Mouse (Mus musculus) brain, embryonic 14.5 days (tissue): ENCODE measurements at regions not wholly inside any gene's neighbourhood (a gene's known extent, or its start where the extent isn't known, plus 50 kb on each side); places are given as distances from the start of the nearest gene placed in this dataset.

Source experiments
- DNase-seq: peaks from one replicate; pipeline ENCODE4 v3.0.0-alpha.2; 2011; ENCODE audit warnings: low read depth
- CTCF ChIP-seq: fragments of 200-500 bp; IDR thresholded peaks from 2 replicates; pipeline ENCODE4 v1.5.1; 2012; ENCODE audit warnings: inconsistent platforms, mild to moderate bottlenecking, moderate library complexity, borderline replicate concordance; ENCODE audit not compliant: insufficient read depth, insufficient read length; ENCODE audit errors: extremely low read depth
- POLR2A ChIP-seq: fragments of 200-500 bp; IDR thresholded peaks from 2 replicates; pipeline ENCODE4 v1.6.1; 2012; ENCODE audit warnings: mild to moderate bottlenecking, inconsistent platforms, borderline replicate concordance; ENCODE audit not compliant: poor library complexity, insufficient read depth, insufficient read length, severe bottlenecking; ENCODE audit errors: extremely low read depth

- TF ChIP-seq POLR2A, result no peak
- no peak for TF ChIP-seq CTCF
- DNase-seq, result no peak
These were observed 333.0 kb downstream of the Mtx2 start for GRCm38 (mm10) chr2:75158581-75158980.

- TF ChIP-seq CTCF (no peak), POLR2A (no peak)
These were observed 335.5 kb downstream of the Mtx2 start for GRCm38 (mm10) chr2:75161075-75161474.

GRCm38 (mm10) chr2:75164987-75165386, 339.4 kb downstream of the Mtx2 start:
- DNase-seq, result no peak
- TF ChIP-seq POLR2A, result no peak
- no peak for TF ChIP-seq CTCF

More at GRCm38 (mm10) chr2:75161075-75161474, 335.5 kb downstream of the Mtx2 start:
- DNase-seq, result no peak

- TF ChIP-seq CTCF (no peak), POLR2A (no peak)
- DNase-seq, result no peak
These were observed 350.7 kb downstream of the Mtx2 start for GRCm38 (mm10) chr2:75176267-75176666.

- TF ChIP-seq POLR2A, result no peak
- no peak for TF ChIP-seq CTCF
- DNase-seq, result peak; percentile 37
These were observed 357.7 kb downstream of the Mtx2 start for GRCm38 (mm10) chr2:75183293-75183692.

- DNase-seq, result peak; percentile 34
- TF ChIP-seq POLR2A, result no peak
These were observed 377.1 kb downstream of the Mtx2 start for GRCm38 (mm10) chr2:75202587-75203220.

GRCm38 (mm10) chr2:75208821-75209758, 383.5 kb downstream of the Mtx2 start:
- TF ChIP-seq POLR2A (no peak), CTCF (no peak)
- peak; percentile 67 for DNase-seq

GRCm38 (mm10) chr2:75209790-75210583, 384.4 kb downstream of the Mtx2 start:
- no peak for TF ChIP-seq POLR2A
- TF ChIP-seq CTCF, result no peak
- DNase-seq, result peak; percentile 28

GRCm38 (mm10) chr2:75216931-75217330, 391.3 kb downstream of the Mtx2 start:
- TF ChIP-seq CTCF (no peak), POLR2A (no peak)

GRCm38 (mm10) chr2:75220775-75221359, 395.3 kb downstream of the Mtx2 start:
- peak; percentile 63 for DNase-seq
- no peak for TF ChIP-seq CTCF
- TF ChIP-seq POLR2A, result no peak

More at GRCm38 (mm10) chr2:75216931-75217330, 391.3 kb downstream of the Mtx2 start:
- DNase-seq, result no peak

- DNase-seq, result peak; percentile 73
- TF ChIP-seq CTCF, result no peak
- TF ChIP-seq POLR2A, result no peak
These were observed 398.8 kb downstream of the Mtx2 start for GRCm38 (mm10) chr2:75224443-75224842.

GRCm38 (mm10) chr2:75240976-75241375, 415.4 kb downstream of the Mtx2 start:
- TF ChIP-seq CTCF (no peak), POLR2A (no peak)
- no peak for DNase-seq

- TF ChIP-seq CTCF, result no peak
- TF ChIP-seq POLR2A, result no peak
- DNase-seq, result peak; percentile 77
These were observed 414.6 kb upstream of the Hnrnpa3 start for GRCm38 (mm10) chr2:75244311-75245033.

GRCm38 (mm10) chr2:75245256-75245655, 413.8 kb upstream of the Hnrnpa3 start:
- peak; percentile 67 for DNase-seq
- TF ChIP-seq CTCF (no peak), POLR2A (no peak)
